8 mouse cellular contexts compared by ENCODE assay signal in the genomic region with DNA sequence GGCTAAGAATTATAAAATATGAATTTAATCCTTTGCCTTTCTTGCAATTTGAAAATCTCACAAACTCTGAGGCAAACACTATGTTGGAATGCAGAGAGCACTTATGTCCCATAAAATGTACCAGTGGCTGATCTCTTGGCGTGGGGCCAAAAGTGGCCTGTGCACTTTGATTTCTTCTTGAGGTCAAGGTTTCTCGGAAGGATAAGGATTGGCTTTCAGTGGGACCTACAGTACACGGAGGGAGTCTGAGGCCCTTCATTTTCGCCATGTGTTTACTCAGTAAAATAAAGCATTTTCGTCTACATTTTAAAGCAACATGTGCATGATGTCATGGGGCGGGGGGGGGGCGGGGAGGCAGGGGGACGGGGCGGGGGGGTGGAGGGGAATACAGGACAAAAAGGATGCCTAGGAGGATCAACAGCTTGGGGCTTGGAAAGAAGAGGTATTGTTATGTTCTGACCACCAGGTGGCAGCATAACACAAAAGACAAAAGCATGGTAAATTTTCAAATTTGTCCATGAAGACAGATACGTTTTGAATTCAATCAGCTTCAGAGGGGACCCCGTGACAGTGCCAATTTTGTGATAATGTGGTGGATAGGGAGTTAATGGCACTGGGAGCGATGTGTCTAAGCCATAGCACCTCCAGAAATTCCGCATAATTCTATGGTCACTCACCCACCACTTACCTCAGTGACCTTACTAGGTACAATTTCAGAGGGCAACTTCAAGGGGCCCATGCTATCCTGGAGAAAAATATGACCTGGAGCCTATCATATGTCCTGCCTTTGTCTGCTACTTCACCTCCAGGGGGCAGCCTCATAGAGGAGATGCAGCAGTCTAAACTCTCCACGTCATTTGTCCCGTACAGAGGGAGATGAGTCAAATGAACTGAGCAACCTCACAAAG.
A peak's percentile ranks its signal among the peaks of the same experiment; 100 is the strongest.
DNase-seq lines count a peak whose midpoint lies in the region; ATAC-seq lines count a peak whose summit lies in the region.

No protein-coding gene starts in this region.

- H3K27ac ChIP-seq in hindbrain, embryonic 11.5 days (ENCODE audit: low read depth, low read length) = no peak overlapping the region

- H3K9me3 ChIP-seq in hindbrain, embryonic 11.5 days (ENCODE audit: control insufficient read depth, low read length) = no peaks in the 10 kb centered on the region

- WGBS in hindbrain, embryonic 11.5 days = 31% methylated on average over 13 of the region's 15 CpGs

- H3K9ac ChIP-seq in hindbrain, embryonic 11.5 days (ENCODE audit: low read depth, low read length) = no peak overlapping the region

- no peaks in the 10 kb centered on the region for H3K4me1 ChIP-seq in hindbrain, embryonic 11.5 days (replicated peaks; ENCODE audit: control insufficient read depth, insufficient read depth, low read length)

- H3K36me3 ChIP-seq in hindbrain, embryonic 11.5 days (ENCODE audit: control insufficient read depth, insufficient read depth, low read length) = no peaks in the 10 kb centered on the region

- ATAC-seq in hindbrain, embryonic 11.5 days (ENCODE audit: low FRiP score) = peak; percentile 63

- H3K4me2 ChIP-seq in hindbrain, embryonic 11.5 days (replicated peaks; ENCODE audit: low read depth, low read length) = no peak overlapping the region

- DNase-seq in right cerebral cortex, postnatal 10 days (ENCODE audit: low spot score in 2 of 2) = peak; percentile 46 to 51
- no peak for DNase-seq in right cerebral cortex, postnatal 25 days
- DNase-seq in adipocyte (ENCODE audit: low spot score) = peak; percentile 59
- peak; percentile 57 to 62 for DNase-seq in cerebellum, postnatal 36 days
- DNase-seq in hindbrain, embryonic 11.5 days (ENCODE audit: low spot score) = peak; percentile 79
- peak; percentile 38 for DNase-seq in lung, postnatal 10 days
- peak; percentile 80 for DNase-seq in retina, embryonic 14.5 days (ENCODE audit: low spot score)
- DNase-seq in frontal cortex, postnatal 14 days (ENCODE audit: low spot score in 2 of 2) = no peak

- no peaks in the 10 kb centered on the region for H3K27me3 ChIP-seq in hindbrain, embryonic 11.5 days (ENCODE audit: control insufficient read depth, insufficient read depth, low read length)

- H3K4me3 ChIP-seq in hindbrain, embryonic 11.5 days (ENCODE audit: low read depth, low read length) = no peak overlapping the region

Comparison
In these comparisons a context has a peak if more than half of its experiments do, and no peak if none do; other contexts are left out.
1. DNase-seq: peak in right cerebral cortex, postnatal 10 days (2 of 2), adipocyte (single experiment), cerebellum, postnatal 36 days (2 of 2), hindbrain, embryonic 11.5 days (single experiment), lung, postnatal 10 days (single experiment) and retina, embryonic 14.5 days (single experiment); none in right cerebral cortex, postnatal 25 days (single experiment) and frontal cortex, postnatal 14 days (0 of 2).